Mouse (Mus musculus) urinary bladder, postnatal 0 days (tissue): ENCODE results near the gene Zhx3. TPM values are rescaled to one million over a fixed set of nuclear protein-coding genes. Genes with fewer than 3 reads are reported as not detected.

Source experiments
- polyA plus RNA-seq: library from polyadenylated mRNA; unstranded; fragments of >200 nt; fragmentation: Nextera tagmentation; extraction: Ambion mirVana; gene quantifications from 2 replicates; pipeline ENCODE4 v1.2.1, GENCODE M21; 2015

Zhx3 gene
- 3.4 and 5.2 TPM in 2 replicates for polyA plus RNA-seq

DNA sequence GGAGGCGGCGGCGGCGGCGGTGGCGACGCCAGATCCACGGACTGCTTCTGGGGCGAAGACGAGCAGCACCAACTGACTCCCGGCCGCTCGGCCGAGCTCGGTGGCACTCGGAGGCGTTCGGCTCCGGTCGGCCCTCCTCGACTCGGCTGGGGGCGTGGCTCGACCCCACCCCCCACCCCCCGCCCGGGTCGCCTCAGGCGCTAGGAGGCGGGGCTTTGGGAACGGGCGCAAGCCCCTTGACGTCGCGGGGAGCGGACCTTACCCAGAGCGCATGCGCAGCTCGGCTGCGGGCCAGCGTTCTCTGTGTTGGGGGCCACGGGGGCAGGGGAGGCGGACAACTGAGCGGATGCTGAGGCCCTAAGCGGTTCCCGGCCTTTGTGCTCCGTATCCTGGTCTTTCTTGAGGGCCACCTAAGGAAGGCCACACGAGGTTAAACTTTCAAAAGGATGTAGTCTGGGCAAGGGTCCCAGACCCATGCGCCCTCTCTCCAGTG, at the start of gene Zhx3:
Zhx3 (minus strand) TSS at position 109 of the 493 bp plus-strand sequence.

DNA sequence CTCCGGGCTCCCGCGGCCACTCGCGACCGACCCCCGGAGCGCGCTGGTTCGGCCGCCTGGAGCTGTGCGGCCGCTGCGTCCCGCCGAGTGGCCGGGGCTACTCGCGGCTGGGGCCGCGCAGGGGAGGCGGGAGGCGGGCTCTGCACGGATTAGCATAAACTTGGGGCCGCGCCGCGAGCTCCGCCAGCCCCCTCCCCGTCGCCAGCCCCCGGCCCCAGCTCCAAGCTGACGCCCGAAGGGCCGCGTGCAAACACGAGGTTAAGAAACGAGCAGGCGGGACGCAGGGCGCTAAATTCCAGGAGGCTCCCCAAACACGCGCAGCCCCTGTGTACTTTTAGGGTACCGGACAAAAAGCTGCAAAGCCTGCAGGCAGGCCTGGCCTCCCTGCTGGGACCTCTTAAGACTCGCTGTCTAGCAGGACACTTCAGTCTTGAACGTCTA, 39.5 kb upstream of the Zhx3 start, which contains the start of gene Emilin3:
Emilin3 (minus strand) TSS at position 98 of the 441 bp plus-strand sequence.

DNA sequence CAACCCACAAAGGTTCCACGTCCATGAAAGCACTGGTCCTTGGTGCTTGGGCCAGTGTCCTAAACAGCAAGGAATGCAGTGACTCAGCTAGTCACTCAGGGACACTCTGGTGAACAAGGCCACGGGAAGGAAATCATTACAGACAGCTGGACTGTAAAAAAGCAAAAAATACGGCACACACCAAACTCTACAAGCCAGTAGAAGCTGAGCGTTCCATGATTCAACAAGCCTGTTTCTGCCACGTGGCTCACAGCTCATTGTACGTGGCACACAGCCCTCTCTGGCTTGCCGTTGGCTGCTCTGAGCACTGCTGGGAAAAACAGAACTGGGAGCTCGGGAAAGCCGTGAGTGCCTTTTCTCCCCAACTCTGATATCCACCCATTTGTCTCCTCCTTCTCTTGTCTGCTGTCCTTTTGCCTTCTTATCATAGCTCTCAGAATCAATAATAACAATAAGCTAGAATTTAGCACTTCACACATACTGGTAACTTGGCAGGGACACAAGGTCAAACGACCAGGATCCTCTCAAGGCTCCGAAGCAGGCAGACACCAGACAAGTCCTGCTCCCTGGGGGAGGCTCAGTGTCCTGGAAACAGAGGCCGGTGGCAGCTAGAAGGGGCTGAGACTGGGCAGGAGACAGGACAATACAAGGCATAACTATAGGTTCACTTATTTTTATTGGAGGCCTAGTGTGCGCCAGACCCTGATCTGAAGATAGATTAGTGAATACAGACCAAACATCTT, 7.8 kb upstream of the Zhx3 start, which contains the start of gene Lpin3:
Lpin3 (plus strand) TSS at position 218 of the 743 bp plus-strand sequence.

DNA sequence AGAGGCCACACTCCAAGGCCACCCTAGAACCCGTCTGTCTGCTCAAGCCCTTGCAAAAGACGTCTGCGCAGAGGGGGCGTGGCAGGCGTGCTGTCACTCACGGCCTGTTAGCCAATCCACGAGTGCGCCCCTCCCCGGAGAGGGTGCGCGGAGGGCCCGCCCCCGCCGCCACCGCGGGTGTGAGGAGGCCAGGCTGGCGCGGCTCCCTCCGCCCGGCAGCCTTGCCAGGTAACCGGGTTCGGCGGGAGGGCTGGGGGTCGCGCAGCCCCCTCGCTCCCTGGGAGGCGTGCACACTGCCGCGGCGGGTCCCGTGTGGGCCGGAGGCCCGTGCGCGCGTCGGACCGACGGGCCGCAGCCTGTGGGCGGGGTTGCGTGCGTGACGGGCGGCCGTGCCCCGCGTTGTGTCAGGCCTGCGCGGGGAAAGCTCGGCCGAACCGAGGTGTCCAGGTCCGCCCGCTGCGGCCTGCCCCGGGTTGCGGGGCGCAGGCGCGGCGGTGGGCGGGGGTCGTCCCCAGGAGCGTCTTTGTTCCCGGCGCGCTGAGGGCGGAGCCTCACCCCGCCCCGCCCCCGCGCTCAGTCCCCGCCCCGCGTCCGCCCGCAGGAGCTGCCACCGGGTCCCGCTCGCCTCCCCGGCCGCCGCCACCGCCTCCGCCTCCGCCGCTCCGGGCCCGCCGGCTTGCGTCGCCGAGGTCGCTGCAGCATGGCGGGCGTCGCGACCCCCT, 141.5 kb downstream of the Zhx3 start, which contains the start of gene Plcg1:
Plcg1 (plus strand) TSS at position 184 of the 722 bp plus-strand sequence.

Other genes with a start within 250 kb of the Zhx3 start
- gene Top1, start 227.1 kb downstream of the Zhx3 start, polyA plus RNA-seq: 28.2 and 36.6 TPM in 2 replicates
- gene Plcg1, start 141.7 kb downstream of the Zhx3 start, polyA plus RNA-seq: 14.5 and 15.4 TPM in 2 replicates
- 13.0 and 13.8 TPM in 2 replicates for gene Lpin3, start 7.7 kb upstream of the Zhx3 start, polyA plus RNA-seq
- gene Emilin3, start 39.3 kb upstream of the Zhx3 start, polyA plus RNA-seq: 2.0 and 3.4 TPM in 2 replicates
- 14.8 and 15.3 TPM in 2 replicates for gene Chd6, start 236.1 kb upstream of the Zhx3 start, polyA plus RNA-seq